ENCODE assay signal across 14 mouse cellular contexts in the genomic region with DNA sequence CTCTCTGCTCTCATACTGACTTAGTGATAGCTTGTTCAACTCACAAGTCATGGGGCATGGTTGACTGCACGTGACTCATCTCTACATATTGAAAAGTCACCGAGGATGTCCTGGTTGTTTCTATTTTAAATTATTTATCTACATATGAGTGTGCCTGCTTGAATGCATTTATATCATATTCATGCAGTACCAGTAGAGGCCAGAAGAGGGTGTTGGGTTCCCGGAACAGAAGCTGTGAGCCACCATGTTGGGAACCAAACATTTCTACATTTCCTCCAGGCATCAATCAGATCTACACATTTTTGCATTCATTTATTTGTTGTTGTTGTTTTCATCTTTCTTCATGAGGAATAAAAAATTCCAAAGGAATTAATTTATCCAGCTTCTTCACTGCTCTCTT.
DNase-seq lines count a peak whose midpoint lies in the region; ATAC-seq and TF ChIP-seq lines count a peak whose summit lies in the region.
"Had no signal": no experiment of that assay in that cellular context is flagged by ENCODE, and none has a peak within 500 bp of the region (broad histone marks: within the 10 kb centered on the region; RNA-seq: fewer than 3 reads in every experiment).

No protein-coding gene starts in this region.

- no peaks in the 10 kb centered on the region for H3K9me3 ChIP-seq in intestine, postnatal 0 days (ENCODE audit: control insufficient read depth)
- H3K9me3 ChIP-seq in intestine, embryonic 15.5 days, result no peaks in the 10 kb centered on the region
- H3K9me3 ChIP-seq: embryonic facial prominence, embryonic 13.5 days; forebrain, embryonic 15.5 days had no signal

- ATAC-seq in intestine, postnatal 0 days, result no peak
- ATAC-seq in intestine, embryonic 15.5 days, result no peak
- ATAC-seq in erythroid progenitor cell, adult 5-6 weeks (replicated peaks; ENCODE audit: low FRiP score, poor library complexity, severe bottlenecking), result no peak
- ATAC-seq: forebrain, embryonic 15.5 days had no signal

- no peaks in the 10 kb centered on the region; the same call in 1 of the 2 replicates for H3K4me1 ChIP-seq in intestine, postnatal 0 days (replicated peaks; ENCODE audit: control insufficient read depth, insufficient read depth, low read length)
- no peaks in the 10 kb centered on the region for H3K4me1 ChIP-seq in intestine, embryonic 15.5 days (replicated peaks)

- TF ChIP-seq CTCF in intestine, postnatal 0 days (IDR thresholded peaks at IDR 0.05; ENCODE audit: low read depth), result peak; percentile 51

- H3K4me2 ChIP-seq in intestine, postnatal 0 days (replicated peaks; ENCODE audit: low read depth), result no peak overlapping the region
- no peak overlapping the region for H3K4me2 ChIP-seq in intestine, embryonic 15.5 days (replicated peaks)
- H3K4me2 ChIP-seq: embryonic facial prominence, embryonic 13.5 days; forebrain, embryonic 15.5 days had no signal

- WGBS in intestine, postnatal 0 days, result 74% methylated on average over 3 of the region's 3 CpGs
- WGBS in intestine, embryonic 15.5 days, result 83% methylated on average over 3 of the region's 3 CpGs

- DNase-seq in thymus, postnatal 14 days, result peak; percentile 21
- DNase-seq in thymus, postnatal 0 days (ENCODE audit: low spot score), result no peak
- DNase-seq in forelimb bud, embryonic 11.5 days (ENCODE audit: low read depth, low spot score), result peak; percentile 18
- DNase-seq in adrenal gland, adult (ENCODE audit: inconsistent age in 2 of 2, low spot score in 1 of 2), result no peak
- DNase-seq: adrenal gland, adult 2 months; cerebellum, postnatal 36 days; right cerebral cortex, postnatal 14 days; thymus, postnatal 25 days had no signal

- H3K36me3 ChIP-seq in intestine, postnatal 0 days (ENCODE audit: control insufficient read depth, insufficient read depth), result no peaks in the 10 kb centered on the region
- no peaks in the 10 kb centered on the region for H3K36me3 ChIP-seq in intestine, embryonic 15.5 days
- H3K36me3 ChIP-seq: embryonic facial prominence, embryonic 13.5 days; forebrain, embryonic 15.5 days had no signal

- H3K9ac ChIP-seq in intestine, postnatal 0 days (ENCODE audit: low read depth, low read length), result no peak overlapping the region
- H3K9ac ChIP-seq in intestine, embryonic 15.5 days, result no peak overlapping the region
- H3K9ac ChIP-seq: embryonic facial prominence, embryonic 13.5 days; forebrain, embryonic 15.5 days had no signal

- H3K4me3 ChIP-seq in intestine, postnatal 0 days (ENCODE audit: low read depth, low read length), result no peak overlapping the region
- H3K4me3 ChIP-seq in intestine, embryonic 15.5 days (replicated peaks), result no peak overlapping the region
- H3K4me3 ChIP-seq: embryonic facial prominence, embryonic 13.5 days; forebrain, embryonic 15.5 days had no signal

- H3K27ac ChIP-seq in intestine, postnatal 0 days (ENCODE audit: low read depth, low read length), result no peak overlapping the region
- H3K27ac ChIP-seq in intestine, embryonic 15.5 days, result no peak overlapping the region
- H3K27ac ChIP-seq: embryonic facial prominence, embryonic 13.5 days; forebrain, embryonic 15.5 days; macrophage had no signal

- no peaks in the 10 kb centered on the region for H3K27me3 ChIP-seq in intestine, postnatal 0 days (replicated peaks; ENCODE audit: control insufficient read depth, insufficient read depth, low read length)
- no peaks in the 10 kb centered on the region for H3K27me3 ChIP-seq in intestine, embryonic 15.5 days (replicated peaks)
- H3K27me3 ChIP-seq: embryonic facial prominence, embryonic 13.5 days; forebrain, embryonic 15.5 days had no signal

Comparison
In these comparisons a context has a peak if more than half of its experiments do, and no peak if none do; other contexts are left out.
1. DNase-seq: peak in thymus, postnatal 14 days (single experiment) and forelimb bud, embryonic 11.5 days (single experiment); none in thymus, postnatal 0 days (single experiment) and adrenal gland, adult (0 of 2).